Mouse (Mus musculus) erythroblast, embryonic 14.5 days (primary cell): ENCODE data around the gene Car6.

Experiments
- GATA1 ChIP-seq: IDR thresholded peaks from 2 replicates; pipeline ENCODE4 v1.6.1; 2012; ENCODE audit warnings: low read length, inconsistent platforms, mixed read lengths
- TAL1 ChIP-seq: IDR thresholded peaks from 3 replicates; pipeline ENCODE4 v1.6.1; 2012; ENCODE audit warnings: low read length, inconsistent platforms, mixed read lengths

GRCm38 (mm10) chr4:150216423-150216822 is 15.3 kb upstream of the Car6 start:
- TF ChIP-seq TAL1 = no peak
- no peak for TF ChIP-seq GATA1
